Mouse (Mus musculus) large intestine, adult 2 months (tissue): Measurements from ENCODE around the gene Dusp10. TPM values are rescaled to one million over a fixed set of nuclear protein-coding genes. Genes with fewer than 3 reads are reported as not detected.

Experiments used
- DNase-seq: peaks from one replicate; pipeline ENCODE4 v3.0.0-alpha.2; 2012; ENCODE audit warnings: low read depth, low spot score
- WGBS: fragments of 180-500 bp; shearing (Covaris S2); methylation state at CpG from one replicate; pipeline ENCODE4 v1.1.7; 2018; 5-methylcytosine and 5-hydroxymethylcytosine counted together
- polyA plus RNA-seq: library from polyadenylated mRNA; depleted of rRNA; stranded (reverse); fragments of >200 nt; gene quantifications from 2 replicates; pipeline ENCODE4 v1.2.3, GENCODE M21; 2012; rRNA removed

Gene Dusp10
- polyA plus RNA-seq, 1 experiment: 7.3 TPM

GRCm38 (mm10) chr1:184082661-184083060 lies 69.6 kb downstream of the Dusp10 start:
- DNase-seq: no peak
- WGBS: 50% methylated on average over 3 of the region's 3 CpGs

GRCm38 (mm10) chr1:184083166-184083565 lies 70.1 kb downstream of the Dusp10 start:
- 59% methylated on average over 7 of the region's 7 CpGs for WGBS
- DNase-seq: no peak

GRCm38 (mm10) chr1:184084961-184085360 lies 71.9 kb downstream of the Dusp10 start:
- DNase-seq: no peak
- WGBS: 78% methylated on average over 3 of the region's 3 CpGs

- DNase-seq: no peak
- 65% methylated on average over 6 of the region's 6 CpGs for WGBS
Measured at GRCm38 (mm10) chr1:184090515-184090914, 77.4 kb downstream of the Dusp10 start.

- DNase-seq: no peak
- 44% methylated on average over 3 of the region's 3 CpGs for WGBS
Measured at GRCm38 (mm10) chr1:184094914-184095313, 81.8 kb downstream of the Dusp10 start.

- no peak for DNase-seq
- 57% methylated on average over 5 of the region's 5 CpGs for WGBS
Measured at GRCm38 (mm10) chr1:184100414-184100813, 87.3 kb downstream of the Dusp10 start.

- WGBS: 70% methylated on average over 9 of the region's 9 CpGs
- DNase-seq: no peak
Measured at GRCm38 (mm10) chr1:184100927-184101749, 88.0 kb downstream of the Dusp10 start.

GRCm38 (mm10) chr1:184101750-184102046 lies 88.6 kb downstream of the Dusp10 start:
- DNase-seq: no peak

GRCm38 (mm10) chr1:184106832-184107231 lies 93.7 kb downstream of the Dusp10 start:
- 63% methylated on average over 2 of the region's 2 CpGs for WGBS
- DNase-seq: no peak

More at GRCm38 (mm10) chr1:184101750-184102046, 88.6 kb downstream of the Dusp10 start:
- 81% methylated on average over 4 of the region's 4 CpGs for WGBS

GRCm38 (mm10) chr1:184107448-184107847 lies 94.3 kb downstream of the Dusp10 start:
- DNase-seq: no peak
- 70% methylated on average over 4 of the region's 4 CpGs for WGBS

GRCm38 (mm10) chr1:184108254-184108653 lies 95.2 kb downstream of the Dusp10 start:
- WGBS: 50% methylated on average over 1 of the region's 1 CpGs
- no peak for DNase-seq

GRCm38 (mm10) chr1:184117586-184117985 lies 104.5 kb downstream of the Dusp10 start:
- DNase-seq: no peak
- WGBS: 75% methylated on average over 7 of the region's 7 CpGs

- DNase-seq: no peak
- 67% methylated on average over 2 of the region's 2 CpGs for WGBS
Measured at GRCm38 (mm10) chr1:184117991-184118390, 104.9 kb downstream of the Dusp10 start.

- no peak for DNase-seq
- WGBS: 76% methylated on average over 1 of the region's 1 CpGs
Measured at GRCm38 (mm10) chr1:184118586-184118985, 105.5 kb downstream of the Dusp10 start.

Other genes with a start within 250 kb of the Dusp10 start
- 0.45 and 1.0 TPM in 2 replicates for gene 1700056E22Rik, start 21.0 kb downstream of the Dusp10 start, polyA plus RNA-seq